Mouse (Mus musculus) forelimb bud, embryonic 11.5 days (tissue): Measurements from ENCODE around the gene Nbl1.
A peak's percentile ranks its signal among the peaks of the same experiment; 100 is the strongest.

ENCODE experiments used
- DNase-seq: peaks from one replicate; pipeline ENCODE4 v3.0.0-alpha.2; 2012; ENCODE audit warnings: low read depth, low spot score

Nbl1 gene

GRCm38 (mm10) chr4:139100326-139100725 is 7.5 kb upstream of the Nbl1 start:
- DNase-seq = no peak

DNA sequence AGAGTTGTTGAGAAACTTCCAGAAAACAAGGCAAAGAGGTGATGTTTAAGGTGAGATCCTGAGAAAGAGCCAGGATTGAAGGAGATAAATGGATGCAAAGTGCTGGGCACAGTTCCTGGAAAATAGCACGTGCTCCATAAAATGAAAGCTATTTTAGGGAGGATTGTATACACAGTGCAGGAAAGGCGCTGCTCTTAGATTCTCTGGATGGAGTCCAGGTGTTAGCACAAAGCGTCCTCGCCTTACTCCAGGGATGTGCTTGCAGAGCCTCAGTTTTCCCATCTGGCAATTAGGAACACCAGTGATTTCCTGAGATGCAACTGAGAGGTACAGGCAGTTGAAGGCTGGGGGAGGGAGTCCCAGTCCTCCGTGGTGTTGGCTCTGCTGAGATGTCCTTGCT is 3.4 kb upstream of the Nbl1 start:
- DNase-seq = no peak

GRCm38 (mm10) chr4:139095406-139095805 is 2.6 kb upstream of the Nbl1 start:
- DNase-seq = no peak

GRCm38 (mm10) chr4:139093196-139093530 is 370 bp upstream of the Nbl1 start:
- no peak for DNase-seq

DNA sequence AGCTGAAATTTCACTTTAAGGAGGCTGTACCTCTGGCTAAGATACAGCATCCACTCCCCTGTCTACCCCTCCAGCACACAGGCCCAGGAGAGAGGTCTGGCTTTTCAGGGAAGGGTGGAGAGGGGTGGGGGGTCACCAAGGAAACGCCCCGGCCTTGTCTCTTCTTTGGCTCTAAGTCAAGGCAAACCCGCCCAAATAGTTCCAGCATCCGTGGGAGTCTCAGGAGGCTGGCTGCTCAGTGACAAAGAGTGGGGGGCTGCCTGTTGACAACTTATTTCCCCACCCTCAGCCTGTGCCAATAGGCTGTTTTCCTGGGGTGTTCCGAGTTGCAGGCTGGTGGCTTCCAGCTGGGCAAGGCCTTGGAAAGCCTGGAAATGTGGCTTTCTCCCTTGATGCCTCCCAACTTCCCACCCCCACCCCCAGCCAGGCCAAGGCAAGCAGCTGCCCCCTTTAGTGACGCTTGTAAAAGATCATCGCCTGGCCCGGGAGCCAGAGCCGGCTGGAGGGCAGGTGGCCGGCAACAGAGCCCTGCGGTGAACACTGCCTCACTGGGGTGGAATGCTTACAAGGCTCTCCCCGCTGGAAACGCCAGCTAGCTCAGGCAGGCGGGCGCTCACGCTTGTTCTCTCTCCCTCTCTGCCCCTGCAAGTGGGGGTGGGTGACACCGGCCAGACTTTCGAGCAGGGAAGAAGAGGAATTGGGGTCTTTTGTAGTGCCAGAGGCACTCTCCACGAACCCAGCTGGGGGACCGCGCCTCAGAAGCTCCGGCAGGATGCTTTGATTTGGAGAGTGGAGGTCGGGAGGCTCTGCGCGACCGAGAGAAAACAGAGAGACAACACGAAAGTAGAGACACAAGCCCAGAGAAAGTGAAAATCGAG is 1.1 kb downstream of the Nbl1 start:
- DNase-seq = peak; percentile 62

- DNase-seq = no peak
Measured at GRCm38 (mm10) chr4:139091066-139091465, 1.7 kb downstream of the Nbl1 start.

GRCm38 (mm10) chr4:139090303-139090940 is 2.4 kb downstream of the Nbl1 start:
- no peak for DNase-seq

GRCm38 (mm10) chr4:139088982-139089671 is 3.7 kb downstream of the Nbl1 start:
- DNase-seq = no peak

- DNase-seq = no peak
Measured at GRCm38 (mm10) chr4:139086984-139087383, 5.8 kb downstream of the Nbl1 start.

DNA sequence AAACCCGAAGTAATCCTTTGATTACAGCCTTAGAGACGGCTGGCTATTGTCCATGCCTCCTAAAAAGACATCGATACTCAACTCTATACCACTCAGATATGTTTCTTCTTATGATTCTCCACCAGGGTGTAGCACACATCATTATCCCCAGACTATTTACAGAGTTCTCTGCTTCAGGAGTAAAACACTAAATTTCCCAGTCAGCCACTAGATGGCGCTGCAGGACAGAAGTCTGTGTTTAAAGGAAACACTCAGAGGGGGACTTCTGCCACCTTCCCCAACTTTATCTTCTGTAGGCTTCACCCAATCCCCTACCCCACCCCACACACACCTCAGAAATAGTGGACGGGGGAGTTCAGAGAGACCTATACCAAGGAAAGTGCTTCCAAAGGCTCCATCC is 6.8 kb downstream of the Nbl1 start:
- peak; percentile 91 for DNase-seq

GRCm38 (mm10) chr4:139085337-139085736 is 7.5 kb downstream of the Nbl1 start:
- DNase-seq = no peak

DNA sequence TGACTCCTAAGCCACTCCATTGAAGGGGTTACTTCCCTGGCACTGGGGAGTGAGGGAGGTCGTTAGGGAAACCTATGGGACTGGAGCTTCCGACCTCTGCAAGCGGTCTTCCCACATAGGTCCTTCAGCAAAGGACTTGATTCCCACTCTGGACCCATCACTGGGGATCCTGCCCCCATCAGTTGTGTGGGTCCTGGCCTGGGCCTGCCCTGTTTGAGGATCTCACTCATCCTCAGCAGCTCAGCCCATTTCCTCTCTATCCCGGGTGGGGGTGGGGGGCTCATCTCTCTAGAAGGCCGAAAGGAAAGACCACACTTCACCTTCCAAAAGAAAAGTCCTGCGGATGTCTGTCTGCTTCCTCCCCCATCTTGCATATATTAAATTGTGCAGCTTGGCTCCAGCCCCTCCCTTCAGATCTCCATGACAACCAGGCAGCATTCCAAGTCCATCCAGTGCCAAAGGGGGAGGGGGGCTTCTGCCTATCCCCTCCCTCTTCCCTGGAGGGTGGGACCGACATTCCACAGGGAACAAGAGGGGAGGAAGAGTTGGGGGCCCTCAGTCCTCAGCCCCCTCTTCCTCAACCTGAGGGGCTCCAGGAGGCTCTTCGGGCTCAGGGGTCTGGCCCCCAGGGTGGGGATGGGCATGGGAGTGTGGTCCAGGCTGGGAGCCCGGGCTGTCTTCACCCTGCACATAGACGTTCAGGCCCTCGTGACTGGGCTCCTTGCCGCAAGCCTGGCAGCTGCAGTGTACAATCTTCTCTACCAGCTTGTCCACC is 9.8 kb downstream of the Nbl1 start:
- no peak for DNase-seq

GRCm38 (mm10) chr4:139081270-139081931 is 11.4 kb downstream of the Nbl1 start:
- no peak for DNase-seq

DNA sequence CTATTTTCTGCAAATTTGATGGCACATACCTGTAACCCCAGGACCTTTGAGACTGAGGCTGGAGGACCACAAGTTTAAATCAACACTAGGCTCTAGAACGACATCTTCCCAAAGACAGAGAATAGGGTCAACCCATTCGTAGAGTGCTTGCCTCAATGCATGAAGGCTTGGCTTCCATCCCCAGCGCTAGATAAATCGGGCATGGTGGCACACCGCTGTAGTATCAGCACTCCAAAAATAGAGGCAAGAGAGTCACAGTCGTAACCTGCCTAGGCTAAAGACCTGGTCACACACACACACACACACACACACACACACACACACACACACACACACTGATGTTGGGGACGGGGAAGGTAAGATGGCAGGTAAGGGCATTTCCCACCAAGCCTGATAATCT is 12.5 kb downstream of the Nbl1 start:
- no peak for DNase-seq

DNA sequence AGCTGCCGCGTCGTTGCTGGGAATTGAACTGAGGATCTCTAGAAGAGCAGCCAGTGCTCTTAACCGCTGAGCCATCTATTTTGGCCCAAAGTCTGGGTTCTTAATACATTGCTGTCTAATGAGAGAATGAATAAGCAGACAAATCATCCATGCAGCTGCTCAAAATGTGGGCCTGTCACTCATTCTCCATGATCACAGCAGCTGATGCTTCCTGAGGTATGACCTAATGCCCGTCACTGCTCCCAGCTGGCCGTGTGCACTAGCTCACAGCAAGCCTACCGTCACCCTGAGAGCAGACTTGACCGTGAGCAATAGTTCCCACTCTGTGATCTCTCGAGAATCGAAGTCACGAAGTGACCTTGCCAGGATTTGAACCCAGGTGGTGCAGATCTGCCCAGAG is 13.4 kb downstream of the Nbl1 start:
- no peak for DNase-seq

DNA sequence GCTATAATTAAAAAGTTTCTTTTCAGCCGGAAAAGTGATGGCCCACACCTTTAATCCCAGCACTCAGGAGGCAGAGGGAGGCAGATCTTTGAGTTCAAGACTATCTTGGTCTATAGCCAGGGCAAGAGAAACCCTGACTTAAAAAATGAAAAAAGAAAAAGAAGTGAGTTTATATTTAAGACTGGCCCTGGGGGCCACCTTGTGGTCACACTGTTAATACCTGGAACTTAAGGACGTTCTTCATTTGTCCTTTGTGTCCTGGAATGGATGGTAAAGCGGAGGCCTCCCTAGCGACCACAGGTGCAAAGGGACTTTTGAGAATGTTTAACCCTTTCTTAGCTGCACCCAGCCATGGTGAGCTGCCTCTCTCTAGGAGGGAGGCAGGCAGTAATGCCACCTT is 14.1 kb downstream of the Nbl1 start:
- no peak for DNase-seq

DNA sequence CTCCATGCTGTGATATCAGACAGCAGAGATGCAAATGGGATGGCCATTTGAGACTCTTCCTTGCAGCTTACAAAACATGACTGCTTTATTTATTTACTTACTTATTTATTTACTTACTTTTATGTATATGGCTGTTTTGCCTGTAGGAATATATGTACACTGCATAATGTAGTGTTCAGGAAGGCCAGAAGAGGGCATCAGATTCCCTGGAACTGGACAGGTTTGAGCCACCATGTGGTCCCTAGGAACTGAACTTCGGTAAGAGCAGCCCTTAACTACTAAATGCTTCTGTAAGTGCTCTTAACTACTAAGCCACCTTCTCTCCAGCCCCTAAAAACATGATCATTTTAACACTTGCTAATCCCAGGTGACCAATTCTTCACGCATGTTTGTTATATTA is 14.5 kb downstream of the Nbl1 start:
- DNase-seq = peak; percentile 62

DNA sequence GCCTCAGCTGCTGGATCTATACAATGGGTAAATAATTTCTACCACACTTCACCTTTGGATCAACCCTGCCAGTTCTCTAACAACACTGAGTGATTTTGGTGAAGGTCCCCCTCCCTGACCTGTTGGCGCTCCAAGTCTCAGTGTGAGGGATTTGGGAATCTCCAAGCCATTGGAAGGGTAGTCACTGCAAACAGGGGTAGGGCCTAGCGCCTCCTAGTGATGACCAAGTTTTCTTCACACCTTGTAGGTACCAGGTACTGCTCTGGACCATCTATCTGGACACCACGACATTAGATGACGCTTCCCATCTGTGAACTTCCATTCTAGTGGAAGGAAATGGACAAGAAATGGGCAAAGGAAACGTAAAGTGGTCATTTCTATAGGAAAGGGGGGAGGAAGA is 16.9 kb downstream of the Nbl1 start:
- no peak for DNase-seq

GRCm38 (mm10) chr4:139075041-139075711 is 17.6 kb downstream of the Nbl1 start, which contains the start of gene Htr6:
Htr6 (minus strand) TSS chr4:139075570.
- no peak for DNase-seq

DNA sequence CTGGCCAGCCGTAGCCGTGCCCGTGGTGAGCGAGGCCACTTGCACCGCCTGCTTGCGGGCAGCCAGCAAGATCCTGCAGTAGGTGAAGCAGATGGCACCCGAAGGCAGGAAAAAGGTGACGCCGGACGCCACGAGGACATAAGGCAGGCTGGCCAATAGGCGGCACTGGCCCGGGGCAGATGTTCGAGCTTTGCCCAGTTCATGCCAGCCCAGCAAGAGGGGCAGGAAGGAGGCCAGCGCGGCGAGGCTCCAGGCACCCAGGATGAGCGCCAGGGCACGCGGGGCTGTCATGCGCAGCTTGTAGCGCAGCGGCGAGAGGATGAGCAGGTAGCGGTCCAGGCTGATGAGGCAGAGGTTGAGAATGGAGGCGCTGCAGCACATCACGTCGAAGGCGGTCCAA is 18.7 kb downstream of the Nbl1 start:
- DNase-seq = no peak

- no peak for DNase-seq
Measured at GRCm38 (mm10) chr4:139068287-139068686, 24.5 kb downstream of the Nbl1 start.
